Mouse (Mus musculus): Measurements from ENCODE around the gene Stxbp5.

DNA sequence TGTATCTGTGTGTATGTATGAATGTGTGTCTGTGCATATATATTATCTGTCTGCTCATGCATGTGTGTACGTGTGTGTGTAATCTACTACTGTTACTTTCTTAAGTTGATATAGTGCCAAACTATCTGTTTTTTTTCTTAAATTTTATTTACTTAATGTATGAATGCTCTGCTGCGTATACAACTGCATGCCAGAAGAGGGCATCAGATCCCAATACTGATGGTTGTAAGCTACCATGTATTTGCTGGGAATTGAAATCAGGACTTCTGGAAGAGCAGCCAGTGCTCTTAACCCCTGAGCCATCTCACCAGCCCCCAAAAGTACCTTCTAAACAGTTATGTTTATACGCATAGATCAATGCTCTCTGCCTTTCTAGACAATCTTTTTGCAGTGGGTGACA lies 109.9 kb downstream of the Stxbp5 start:
- TF ChIP-seq POLR2A (IDR thresholded peaks at IDR 0.05; ENCODE audit: low read depth, low read length) (no peak), CTCF (IDR thresholded peaks at IDR 0.05; ENCODE audit: extremely low read depth, insufficient read length, insufficient replicate concordance, low read depth, low read length) (no peak)

Data from small intestine, adult 2 months (tissue).